Mouse (Mus musculus) lung, postnatal 0 days (tissue): ENCODE results near the gene Slc25a21.

Experiments
- CTCF ChIP-seq: IDR thresholded peaks from 2 replicates; pipeline ENCODE4 v1.5.1; 2016; ENCODE audit warnings: antibody characterized with exemption, mild to moderate bottlenecking
- EP300 ChIP-seq: IDR thresholded peaks from 2 replicates; pipeline ENCODE4 v1.6.1; 2016; ENCODE audit warnings: antibody characterized with exemption, mild to moderate bottlenecking, control low read depth

DNA sequence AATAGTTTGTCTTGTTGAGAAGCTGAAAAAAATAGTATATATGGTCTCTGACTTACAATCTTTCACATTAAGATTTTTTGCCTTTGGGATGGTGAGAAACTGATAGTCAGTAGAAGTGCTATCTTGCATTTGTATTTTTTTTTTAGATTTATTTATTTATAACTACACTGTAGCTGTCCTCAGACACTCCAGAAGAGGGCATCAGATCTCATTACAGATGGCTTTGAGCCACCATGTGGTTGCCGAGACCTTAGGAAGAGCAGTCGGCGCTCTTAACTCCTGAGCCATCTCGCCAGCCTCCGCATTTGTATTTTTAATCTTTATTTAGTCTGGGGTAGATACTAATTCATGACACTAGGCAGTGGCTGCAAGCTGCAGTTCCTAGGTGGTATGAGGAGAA is 36.1 kb upstream of the Slc25a21 start:
- TF ChIP-seq CTCF (no peak), EP300 (no peak)
